Mouse (Mus musculus) ovary, adult 10 weeks (tissue): ENCODE results near the gene Dnajc12. TPM values are rescaled to one million over a fixed set of nuclear protein-coding genes. Genes with fewer than 3 reads are reported as not detected.

Source experiments
- polyA plus RNA-seq: library from polyadenylated mRNA; stranded (reverse); fragments of 350-450 nt; fragmentation: Illumina TruSeq; extraction: RNeasy Lipid Tissue Mini Kit (QIAGEN cat#74804); gene quantifications from one replicate; pipeline ENCODE4 v1.2.3, GENCODE M21; 2014

The Dnajc12 gene
- polyA plus RNA-seq: 4.1 TPM

GRCm38 (mm10) chr10:63382372-63383279 is at the start of gene Dnajc12:
Dnajc12 (plus strand) TSS chr10:63382443.

GRCm38 (mm10) chr10:63381498-63382280 is 554 bp upstream of the Dnajc12 start, which contains the start of gene Sirt1:
Sirt1 (minus strand) TSS chr10:63381704.

GRCm38 (mm10) chr10:63421739-63422735 is 39.8 kb downstream of the Dnajc12 start, which contains the start of gene Gm7075:
Gm7075 (minus strand) TSS chr10:63421789.

GRCm38 (mm10) chr10:63429785-63430305 is 47.6 kb downstream of the Dnajc12 start, which contains the start of gene Ctnna3:
Ctnna3 (plus strand) TSS chr10:63430098.

Other genes with a start within 250 kb of the Dnajc12 start
- not detected for gene Mypn, start 178.5 kb upstream of the Dnajc12 start, polyA plus RNA-seq
- 228 TPM for gene Herc4, start 138.6 kb upstream of the Dnajc12 start, polyA plus RNA-seq
- gene Sirt1, start 739 bp upstream of the Dnajc12 start, polyA plus RNA-seq: 147 TPM
- gene Gm7075, start 39.3 kb downstream of the Dnajc12 start, polyA plus RNA-seq: not detected
- 2.6 TPM for gene Ctnna3, start 47.7 kb downstream of the Dnajc12 start, polyA plus RNA-seq